Mouse (Mus musculus) limb, embryonic 14.5 days (tissue): ENCODE data around the gene Prkcz. TPM values are rescaled to one million over a fixed set of nuclear protein-coding genes. Genes with fewer than 3 reads are reported as not detected.

Source experiments
- ATAC-seq: fragments of 200-750 bp; cut with Nextera tagmentation; 2 replicates; pipeline ENCODE4 v1.8.0; 2017; ENCODE audit warnings: low read depth, moderate number of reproducible peaks, moderate TSS enrichment; ENCODE audit not compliant: low FRiP score
- DNase-seq: peaks from one replicate; pipeline ENCODE4 v3.0.0-alpha.2; 2015; ENCODE audit warnings: low spot score
- H3K27ac ChIP-seq: fragments of 300-500 bp; sonication (generic); replicated peaks from 2 replicates; pipeline ENCODE4 v1.5.1; 2014; ENCODE audit warnings: low read depth, mild to moderate bottlenecking, low read length, moderate library complexity, mixed read lengths
- H3K27me3 ChIP-seq: fragments of 300-500 bp; sonication (generic); 2 replicates; pipeline ENCODE4 v1.6.1; 2014; ENCODE audit warnings: low read length, mixed read lengths; ENCODE audit not compliant: control insufficient read depth, insufficient read depth
- H3K36me3 ChIP-seq: fragments of 300-500 bp; sonication (generic); 2 replicates; pipeline ENCODE4 v1.6.1; 2014; ENCODE audit warnings: mild to moderate bottlenecking, low read length, moderate library complexity, mixed read lengths; ENCODE audit not compliant: control insufficient read depth, insufficient read depth
- H3K4me1 ChIP-seq: fragments of 300-500 bp; sonication (generic); 2 replicates; pipeline ENCODE4 v1.6.1; 2014; ENCODE audit warnings: antibody characterized with exemption, low read length, mixed read lengths; ENCODE audit not compliant: control insufficient read depth, insufficient read depth
- H3K4me2 ChIP-seq: fragments of 300-500 bp; sonication (generic); replicated peaks from 2 replicates; pipeline ENCODE4 v1.6.1; 2014; ENCODE audit warnings: low read depth, mild to moderate bottlenecking, low read length, moderate library complexity; ENCODE audit not compliant: severe bottlenecking
- H3K4me3 ChIP-seq: fragments of 300-500 bp; sonication (generic); replicated peaks from 2 replicates; pipeline ENCODE4 v1.5.1; 2014; ENCODE audit warnings: low read length
- H3K9ac ChIP-seq: fragments of 300-500 bp; sonication (generic); 2 replicates; pipeline ENCODE4 v1.6.1; 2014; ENCODE audit warnings: mild to moderate bottlenecking, low read depth, low read length, moderate library complexity; ENCODE audit not compliant: severe bottlenecking
- H3K9me3 ChIP-seq: fragments of 300-500 bp; sonication (generic); 2 replicates; pipeline ENCODE4 v1.6.1; 2016; ENCODE audit warnings: low read length; ENCODE audit not compliant: control insufficient read depth
- POLR2A ChIP-seq: fragments of 200-500 bp; IDR thresholded peaks from 2 replicates; pipeline ENCODE4 v1.8.0; 2012; ENCODE audit warnings: inconsistent platforms, mild to moderate bottlenecking, moderate library complexity, borderline replicate concordance; ENCODE audit not compliant: insufficient read depth, insufficient read length; ENCODE audit errors: extremely low read depth
- WGBS: fragments of 180-500 bp; shearing (Covaris S2); extraction: QIAGEN DNeasy Blood & Tissue Kit; methylation state at CpG from one replicate; pipeline ENCODE4 v1.1.7; 2014; 5-methylcytosine and 5-hydroxymethylcytosine counted together
- polyA plus RNA-seq, 2 experiments: library from polyadenylated mRNA; depleted of rRNA in 1 of 2; stranded (reverse) in 1 of 2; unstranded in 1 of 2; fragments of >200 nt; fragmentation: Nextera tagmentation in 1 of 2; extraction: Ambion mirVana in 1 of 2; gene quantifications; 2 replicates each; pipeline versions ENCODE4 v1.2.1 to v1.2.3; 2012 to 2014

Prkcz gene
- polyA plus RNA-seq, 2 experiments = 7.1 to 7.4 TPM

GRCm38 (mm10) chr4:155234371-155235310 lies 126.5 kb downstream of the Prkcz start:
- H3K9ac ChIP-seq = peak overlapping the region; percentile 53
- ATAC-seq (peak; percentile 1; the same call in 1 of the 2 replicates), DNase-seq (peak; percentile 70)
- peak overlapping the region; percentile 44 for H3K4me2 ChIP-seq
- H3K27ac ChIP-seq = peak overlapping the region; percentile 99
- 0 out of 2 replicates have a peak overlapping the region, but pooled peaks have one; percentile 11 for H3K4me3 ChIP-seq
- peaks cover 71% of the 10 kb centered on the region for H3K4me1 ChIP-seq
- no peaks in the 10 kb centered on the region for H3K27me3 ChIP-seq
- WGBS = 34% methylated on average over 7 of the region's 8 CpGs
- TF ChIP-seq POLR2A = no peak
- H3K36me3 ChIP-seq = no peaks in the 10 kb centered on the region
- no peaks in the 10 kb centered on the region for H3K9me3 ChIP-seq

- 0 out of 2 replicates have a peak, but pooled peaks have one; percentile 23 for TF ChIP-seq POLR2A
- 0% methylated on average over 10 of the region's 10 CpGs for WGBS
- ATAC-seq = peak; percentile 89
- Histone ChIP-seq H3K27ac (peak overlapping the region; percentile 99), H3K27me3 (no peaks in the 10 kb centered on the region), H3K4me1 (peaks cover 71% of the 10 kb centered on the region), H3K4me3 (0 out of 2 replicates have a peak overlapping the region, but pooled peaks have one; percentile 4), H3K9ac (peak overlapping the region; percentile 28; the same call in 1 of the 2 replicates), H3K9me3 (no peaks in the 10 kb centered on the region), H3K36me3 (no peaks in the 10 kb centered on the region), H3K4me2 (peak overlapping the region; percentile 44)
- DNase-seq = peak; percentile 95
Observed at GRCm38 (mm10) chr4:155233878-155234277, 127.3 kb downstream of the Prkcz start.

GRCm38 (mm10) chr4:155228461-155228860 lies 132.7 kb downstream of the Prkcz start:
- Histone ChIP-seq H3K27me3 (no peaks in the 10 kb centered on the region), H3K4me1 (peaks cover 23% of the 10 kb centered on the region), H3K9me3 (no peaks in the 10 kb centered on the region), H3K36me3 (no peaks in the 10 kb centered on the region), H3K4me2 (no peak overlapping the region), H3K27ac (no peak overlapping the region), H3K4me3 (no peak overlapping the region), H3K9ac (no peak overlapping the region)
- ATAC-seq (no peak), DNase-seq (no peak)
- TF ChIP-seq POLR2A = no peak
- 77% methylated on average over 5 of the region's 5 CpGs for WGBS

GRCm38 (mm10) chr4:155227986-155228385 lies 133.2 kb downstream of the Prkcz start:
- DNase-seq (no peak), ATAC-seq (no peak)
- Histone ChIP-seq H3K9me3 (no peaks in the 10 kb centered on the region), H3K9ac (no peak overlapping the region), H3K4me3 (no peak overlapping the region), H3K27ac (no peak overlapping the region), H3K36me3 (no peaks in the 10 kb centered on the region), H3K27me3 (no peaks in the 10 kb centered on the region), H3K4me1 (peaks cover 19% of the 10 kb centered on the region), H3K4me2 (no peak overlapping the region)
- TF ChIP-seq POLR2A = no peak
- WGBS = 87% methylated on average over 4 of the region's 4 CpGs

GRCm38 (mm10) chr4:155225918-155226317 lies 135.2 kb downstream of the Prkcz start:
- no peak overlapping the region for H3K4me3 ChIP-seq
- H3K4me1 ChIP-seq = peaks cover 5% of the 10 kb centered on the region
- H3K9me3 ChIP-seq = no peaks in the 10 kb centered on the region
- H3K27me3 ChIP-seq = no peaks in the 10 kb centered on the region
- H3K4me2 ChIP-seq = no peak overlapping the region
- no peak for ATAC-seq
- TF ChIP-seq POLR2A = no peak
- 79% methylated on average over 5 of the region's 5 CpGs for WGBS
- no peak for DNase-seq
- H3K27ac ChIP-seq = no peak overlapping the region
- H3K36me3 ChIP-seq = peaks cover 9% of the 10 kb centered on the region
- H3K9ac ChIP-seq = no peak overlapping the region
